Mouse (Mus musculus) lung, adult 2 months (tissue): ENCODE results near the gene Kncn. TPM values are rescaled to one million over a fixed set of nuclear protein-coding genes. Genes with fewer than 3 reads are reported as not detected.
A peak's percentile ranks its signal among the peaks of the same experiment; 100 is the strongest.

Experiments
- DNase-seq: peaks from one replicate; pipeline ENCODE4 v3.0.0; 2022
- H3K4me1 ChIP-seq: fragments of 200-500 bp; 2 replicates; pipeline ENCODE4 v1.6.1; 2011; ENCODE audit warnings: low read length; ENCODE audit not compliant: control insufficient read depth, insufficient read depth
- H3K4me3 ChIP-seq: fragments of 200-500 bp; replicated peaks from 2 replicates; pipeline ENCODE3; 2011; ENCODE audit warnings: low read depth, mild to moderate bottlenecking, control low read depth, low read length; ENCODE audit errors: extremely low read depth
- CTCF ChIP-seq: fragments of 200-500 bp; IDR thresholded peaks from 2 replicates; pipeline ENCODE4 v1.5.1; 2011; ENCODE audit warnings: mild to moderate bottlenecking, low read length, control low read depth; ENCODE audit not compliant: insufficient read depth
- POLR2A ChIP-seq: fragments of 200-500 bp; IDR thresholded peaks from 2 replicates; pipeline ENCODE4 v1.6.1; 2011; ENCODE audit warnings: low read depth, mild to moderate bottlenecking, control low read depth, low read length, borderline replicate concordance; ENCODE audit errors: extremely low read depth
- WGBS: fragments of 180-500 bp; shearing (Covaris S2); methylation state at CpG from one replicate; pipeline ENCODE4 v1.1.7; 2018; 5-methylcytosine and 5-hydroxymethylcytosine counted together
- polyA plus RNA-seq: library from polyadenylated mRNA; depleted of rRNA; stranded (reverse); fragments of >200 nt; gene quantifications from 2 replicates; pipeline ENCODE4 v1.2.3, GENCODE M21; 2012; rRNA removed

Gene Kncn
- not detected in 2 replicates for polyA plus RNA-seq

- no peaks in the 10 kb centered on the region for H3K4me1 ChIP-seq
- TF ChIP-seq POLR2A: no peak
- TF ChIP-seq CTCF: no peak
- 69% methylated on average over 6 of the region's 6 CpGs for WGBS
- H3K4me3 ChIP-seq: no peak within 1 kb of the TSS
- DNase-seq: no peak
These were observed at the start of gene Kncn for GRCm38 (mm10) chr4:115884022-115884421. TSS of gene Kncn (plus strand) at chr4:115884400.

GRCm38 (mm10) chr4:115835576-115835975 is 48.6 kb upstream of the Kncn start:
- WGBS: 52% methylated on average over 2 of the region's 2 CpGs
- TF ChIP-seq CTCF: no peak
- no peak for TF ChIP-seq POLR2A
- Histone ChIP-seq H3K4me1 (peaks cover 11% of the 10 kb centered on the region), H3K4me3 (no peak overlapping the region)
- peak; percentile 32 for DNase-seq

- no peak for DNase-seq
- peak overlapping the region; percentile 39 for H3K4me3 ChIP-seq
- 30% methylated on average over 4 of the region's 4 CpGs for WGBS
- peaks cover 5% of the 10 kb centered on the region for H3K4me1 ChIP-seq
- no peak for TF ChIP-seq POLR2A
- no peak for TF ChIP-seq CTCF
These were observed 46.0 kb upstream of the Kncn start for GRCm38 (mm10) chr4:115838196-115838595.

GRCm38 (mm10) chr4:115838696-115839641 is 45.2 kb upstream of the Kncn start, which contains the start of gene Mknk1:
TSS of gene Mknk1 (plus strand) at chr4:115839198.
- Histone ChIP-seq H3K4me3 (peak within 1 kb of the TSS; percentile 93), H3K4me1 (peaks cover 5% of the 10 kb centered on the region)
- TF ChIP-seq CTCF (no peak), POLR2A (peak; percentile 79; the same call in 1 of the 2 replicates)
- DNase-seq: peak; percentile 90
- under 1% methylated on average over 51 of the region's 51 CpGs for WGBS

GRCm38 (mm10) chr4:115839956-115840355 is 44.2 kb upstream of the Kncn start:
- Histone ChIP-seq H3K4me3 (peak overlapping the region; percentile 93), H3K4me1 (peaks cover 5% of the 10 kb centered on the region)
- no peak for TF ChIP-seq CTCF
- DNase-seq: no peak
- WGBS: 35% methylated on average over 4 of the region's 4 CpGs

GRCm38 (mm10) chr4:115840842-115841241 is 43.4 kb upstream of the Kncn start:
- WGBS: 85% methylated on average over 4 of the region's 4 CpGs
- DNase-seq: no peak

GRCm38 (mm10) chr4:115846656-115847055 is 37.5 kb upstream of the Kncn start:
- Histone ChIP-seq H3K4me1 (peaks cover 8% of the 10 kb centered on the region), H3K4me3 (no peak overlapping the region)
- no peak for TF ChIP-seq CTCF
- no peak for TF ChIP-seq POLR2A
- no peak for DNase-seq
- WGBS: 61% methylated on average over 2 of the region's 2 CpGs

More at GRCm38 (mm10) chr4:115840842-115841241, 43.4 kb upstream of the Kncn start:
- Histone ChIP-seq H3K4me3 (no peak overlapping the region), H3K4me1 (peaks cover 5% of the 10 kb centered on the region)
- TF ChIP-seq CTCF (no peak), POLR2A (no peak)

GRCm38 (mm10) chr4:115847377-115847776 is 36.8 kb upstream of the Kncn start:
- TF ChIP-seq POLR2A (no peak), CTCF (no peak)
- 27% methylated on average over 5 of the region's 5 CpGs for WGBS
- DNase-seq: no peak
- H3K4me3 ChIP-seq: no peak overlapping the region
- H3K4me1 ChIP-seq: peaks cover 8% of the 10 kb centered on the region

- WGBS: 77% methylated on average over 1 of the region's 1 CpGs
- no peak for DNase-seq
- H3K4me1 ChIP-seq: peaks cover 8% of the 10 kb centered on the region
- H3K4me3 ChIP-seq: no peak overlapping the region
- no peak for TF ChIP-seq CTCF
- TF ChIP-seq POLR2A: no peak
These were observed 36.1 kb upstream of the Kncn start for GRCm38 (mm10) chr4:115848083-115848482.
